ENCODE assay signal across 8 mouse cellular contexts in the genomic region with DNA sequence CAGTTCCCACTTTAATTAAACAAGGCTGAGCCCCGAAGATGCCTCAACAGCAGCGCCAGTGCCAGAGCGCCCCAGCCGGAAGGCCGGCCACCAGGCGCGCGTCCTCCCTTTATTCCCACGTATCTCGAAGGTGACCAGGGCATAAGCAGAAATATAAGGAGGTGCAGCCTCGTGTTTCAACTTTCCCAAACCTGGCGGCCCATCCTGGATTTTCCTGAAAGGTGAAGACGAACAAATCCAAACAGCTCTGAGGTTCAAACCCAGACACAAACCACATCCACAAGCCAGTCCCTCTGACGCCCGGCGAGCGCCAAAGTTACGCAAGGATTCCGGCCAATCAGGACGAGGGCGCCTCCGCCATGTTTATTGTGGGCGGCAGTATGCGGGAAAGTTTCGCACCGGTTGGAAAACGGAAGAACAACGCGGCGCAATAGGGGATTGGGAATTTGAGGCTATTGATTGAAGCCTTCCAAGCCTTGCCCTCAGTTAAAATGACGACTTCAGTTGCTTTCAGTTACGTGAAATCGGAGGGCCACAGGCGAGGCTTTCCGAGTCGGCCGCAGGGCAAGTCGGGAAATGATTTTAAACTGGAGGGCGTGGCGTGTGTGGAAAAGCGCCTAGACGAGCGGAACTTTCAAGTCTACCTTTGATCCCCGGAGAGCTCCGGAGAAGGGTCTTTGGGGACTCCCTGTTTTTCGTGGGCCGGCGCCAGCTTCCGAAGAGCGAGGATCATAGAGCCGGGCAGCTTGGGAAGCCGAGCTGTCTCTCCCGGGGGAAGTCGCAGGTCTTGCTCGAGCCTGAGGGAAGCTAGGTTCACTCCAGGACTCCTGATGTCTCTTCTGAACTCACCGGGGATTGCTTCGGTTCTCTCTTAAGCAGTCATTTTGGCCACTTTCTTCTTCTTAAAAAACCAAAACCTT. TPM values are rescaled to one million over a fixed set of nuclear protein-coding genes. Genes with fewer than 3 reads are reported as not detected.
A peak's percentile ranks its signal among the peaks of the same experiment; 100 is the strongest.
DNase-seq lines count a peak whose midpoint lies in the region; ATAC-seq and TF ChIP-seq lines count a peak whose summit lies in the region.

A gene (minus strand): TSS at position 307 of the 920 bp plus-strand sequence.
A gene (plus strand): TSS at position 362 of the 920 bp plus-strand sequence.

- H3K36me3 ChIP-seq in megakaryocyte, embryonic 14.5 days (replicated peaks; ENCODE audit: low read length) = peaks cover 28% of the 10 kb centered on the region

- no peaks in the 10 kb centered on the region for H3K9me3 ChIP-seq in megakaryocyte, embryonic 14.5 days

- H3K27me3 ChIP-seq in megakaryocyte, embryonic 14.5 days (replicated peaks) = no peaks in the 10 kb centered on the region

- ATAC-seq in activated CD4-positive, CD25-positive, alpha-beta regulatory T cell, adult 4 months = peak; percentile 88

- H3K4me1 ChIP-seq in cortical plate, adult 2 months (ENCODE audit: control insufficient read depth, insufficient read depth, low read length) = peaks cover 1% of the 10 kb centered on the region; the same call in 1 of the 2 replicates
- H3K4me1 ChIP-seq in megakaryocyte, embryonic 14.5 days = peaks cover 45% of the 10 kb centered on the region

- peak within 1 kb of the TSS; percentile 60 for H3K4me3 ChIP-seq in cortical plate, adult 2 months (ENCODE audit: insufficient read depth, low read length)
- H3K4me3 ChIP-seq in megakaryocyte, embryonic 14.5 days (replicated peaks) = peak within 1 kb of the TSS; percentile 95

- DNase-seq in gastrocnemius, adult 8-10 months (ENCODE audit: low spot score in 2 of 2) = peak; percentile 88 to 93
- DNase-seq in hindlimb bud, embryonic 11.5 days (ENCODE audit: extremely low spot score, low read depth, low spot score) = peak; percentile 88
- DNase-seq in left cerebral cortex, adult 8-10 months (ENCODE audit: low spot score in 2 of 2) = peak; percentile 96
- peak; percentile 98 for DNase-seq in right cerebral cortex, postnatal 10 days (ENCODE audit: low spot score in 2 of 2)
- DNase-seq in urinary bladder, postnatal 25 days (ENCODE audit: low spot score) = peak; percentile 94

- TF ChIP-seq POLR2A in cortical plate, adult 2 months (IDR thresholded peaks at IDR 0.05; ENCODE audit: extremely low read depth, insufficient read depth, low read length) = peak; percentile 80; the same call in 1 of the 2 replicates

- TF ChIP-seq CTCF in cortical plate, adult 2 months (IDR thresholded peaks at IDR 0.05; ENCODE audit: extremely low read depth, insufficient read depth, low read length) = no peak

- peak within 1 kb of the TSS; percentile 25; the same call in 1 of the 2 replicates for H3K27ac ChIP-seq in cortical plate, adult 2 months (ENCODE audit: insufficient read depth, low read length)

RNA-seq across cellular contexts. Expression of the first gene that starts in this region (rescaled TPM):
- polyA plus RNA-seq in activated CD4-positive, CD25-positive, alpha-beta regulatory T cell, adult 4 months (2017; shearing (Covaris generic)) = 10 to 100 TPM; 17.3 to 22.9 TPM
- polyA plus RNA-seq in cortical plate, adult 2 months (2012; rRNA removed) = 25.0 and 26.2 TPM in 2 replicates
- total RNA-seq in gastrocnemius, adult 8-10 months (2022) = 10 to 100 TPM; 12.0 to 19.4 (median 15.6) TPM
- total RNA-seq in left cerebral cortex, adult 8-10 months (2022) = 10 to 100 TPM; 20.4 to 27.5 (median 24.7) TPM
- polyA plus RNA-seq in megakaryocyte, embryonic 14.5 days (2012; ENCODE audit: insufficient read depth, low replicate concordance) = 0.46 TPM in 1 of 2 replicates, not detected in the other

RNA-seq across cellular contexts. Expression of the second gene that starts in this region (rescaled TPM):
- polyA plus RNA-seq in activated CD4-positive, CD25-positive, alpha-beta regulatory T cell, adult 4 months (2017; shearing (Covaris generic)) = 10 to 100 TPM; 28.4 to 29.3 TPM
- polyA plus RNA-seq in cortical plate, adult 2 months (2012; rRNA removed) = 0.98 and 1.7 TPM in 2 replicates
- under 1 TPM; 0.34 to 0.74 (median 0.41) TPM for total RNA-seq in gastrocnemius, adult 8-10 months (2022)
- 1 to 10 TPM; 1.6 to 2.7 (median 1.7) TPM for total RNA-seq in left cerebral cortex, adult 8-10 months (2022)
- polyA plus RNA-seq in megakaryocyte, embryonic 14.5 days (2012; ENCODE audit: insufficient read depth, low replicate concordance) = 1.2 and 3.9 TPM in 2 replicates

Comparison
In these comparisons a context has a peak if more than half of its experiments do, and no peak if none do; other contexts are left out.
1. Peak in every context shown above with its lines: DNase-seq, ATAC-seq, H3K4me3 ChIP-seq and H3K27ac ChIP-seq.